Mouse (Mus musculus) lung, postnatal 10 days (tissue): ENCODE results near the gene Lcp2.
"Not testable (repeated sequence)": the region's sequence is repeated elsewhere in the genome, so short reads cannot be mapped to it uniquely, and the experiment has no call there.

Experiments used
- DNase-seq: peaks from one replicate; pipeline ENCODE4 v3.0.0; 2021

Gene Lcp2

DNA sequence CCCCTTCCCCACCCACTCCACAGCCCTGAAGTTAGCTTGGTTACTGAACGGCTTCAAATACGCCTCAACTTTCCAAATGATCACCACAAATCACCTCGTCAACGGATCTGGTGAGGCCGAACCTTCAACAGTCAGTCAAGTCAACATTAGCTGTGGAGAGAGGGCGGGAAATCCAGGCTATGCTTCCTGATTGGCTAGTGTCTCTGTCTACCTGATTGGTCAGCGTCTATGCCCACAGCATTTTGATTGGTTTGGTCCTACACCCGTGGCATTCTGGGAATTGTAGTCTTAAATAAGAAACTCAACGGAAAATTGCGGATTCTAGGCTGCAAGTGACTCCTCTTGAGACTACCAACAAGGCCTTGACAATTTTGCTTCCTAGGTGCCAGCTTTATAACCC lies 51.7 kb downstream of the Lcp2 start, which contains the start of gene 4930469K13Rik:
Gene 4930469K13Rik, minus strand, starts transcription at position 133 of the 400 bp plus-strand sequence.
- DNase-seq: peak; percentile 7

DNA sequence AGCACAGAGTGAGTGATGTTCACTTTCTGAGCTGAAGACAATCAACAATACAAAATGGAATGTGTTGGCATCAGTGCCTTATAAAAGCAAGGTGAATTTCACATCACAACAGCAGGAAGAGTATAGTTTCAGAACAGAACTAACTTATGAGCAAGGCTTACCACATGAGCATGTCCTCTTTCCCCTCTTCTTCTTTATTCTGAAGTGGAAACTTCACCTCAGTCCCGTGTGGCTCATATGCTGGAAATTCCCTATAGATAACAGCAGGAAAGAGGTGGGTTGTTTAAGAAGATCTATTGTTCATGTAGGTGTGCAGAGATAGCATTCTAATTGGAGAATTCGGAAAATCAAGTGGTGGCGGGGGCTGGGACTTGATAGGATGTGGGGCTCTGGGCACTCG lies 55.1 kb downstream of the Lcp2 start:
- DNase-seq: no peak

DNA sequence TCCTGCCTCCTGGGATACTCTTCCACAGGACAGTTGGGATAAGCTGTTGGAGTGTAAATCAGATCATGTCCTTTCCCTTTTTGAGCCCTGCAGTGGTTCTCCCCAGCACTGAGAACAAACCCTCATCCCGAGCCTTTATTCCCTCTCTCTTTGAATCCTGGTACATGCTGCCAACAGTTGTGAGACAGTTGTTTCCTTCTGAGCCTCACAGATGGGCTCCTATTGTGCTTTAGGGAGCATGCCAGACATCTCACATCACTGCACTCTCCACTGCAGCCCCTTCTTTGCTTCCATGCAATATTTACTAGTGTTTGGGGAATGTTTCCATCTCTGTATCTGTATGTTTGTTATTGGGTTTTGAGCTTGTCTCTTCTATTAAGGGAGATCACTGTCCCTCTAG lies 58.2 kb downstream of the Lcp2 start:
- no peak for DNase-seq

DNA sequence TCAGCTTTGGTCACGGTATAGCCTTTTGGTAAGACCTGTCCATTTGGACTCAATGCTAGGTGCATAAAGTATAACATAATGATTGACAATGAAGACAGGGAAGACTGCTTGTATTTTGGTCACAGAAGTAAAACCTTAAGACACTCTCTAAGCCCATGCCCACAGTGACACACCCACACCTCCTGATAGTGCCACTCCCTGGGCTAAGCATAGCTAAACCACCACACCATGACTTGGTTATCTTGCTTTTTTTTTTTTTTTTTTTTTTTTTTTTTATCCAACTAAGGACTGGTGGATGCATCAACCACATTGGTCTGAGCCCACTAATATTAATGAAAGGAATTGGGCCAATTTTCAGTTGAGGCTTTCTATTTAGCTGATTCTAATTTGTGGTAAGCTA lies 62.5 kb downstream of the Lcp2 start:
- DNase-seq: no peak

DNA sequence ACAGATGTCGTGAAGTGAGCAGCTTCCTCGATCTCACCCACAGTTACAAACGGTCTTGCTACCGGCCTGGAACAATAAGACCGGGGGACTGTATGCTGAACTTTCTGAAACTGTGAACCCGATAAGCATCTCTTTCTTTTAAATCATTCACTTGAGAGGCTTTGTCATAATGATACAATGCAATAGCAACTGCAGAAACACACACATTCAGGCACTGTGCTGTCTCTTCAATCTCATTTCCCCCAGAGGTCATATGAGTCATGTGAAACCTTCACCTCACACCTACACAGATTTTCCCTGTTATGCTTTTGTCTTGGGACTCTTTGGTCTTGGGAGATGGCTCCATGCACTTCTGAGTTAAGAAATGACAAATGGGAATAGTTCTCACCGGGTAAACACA lies 65.2 kb downstream of the Lcp2 start:
- no peak for DNase-seq

DNA sequence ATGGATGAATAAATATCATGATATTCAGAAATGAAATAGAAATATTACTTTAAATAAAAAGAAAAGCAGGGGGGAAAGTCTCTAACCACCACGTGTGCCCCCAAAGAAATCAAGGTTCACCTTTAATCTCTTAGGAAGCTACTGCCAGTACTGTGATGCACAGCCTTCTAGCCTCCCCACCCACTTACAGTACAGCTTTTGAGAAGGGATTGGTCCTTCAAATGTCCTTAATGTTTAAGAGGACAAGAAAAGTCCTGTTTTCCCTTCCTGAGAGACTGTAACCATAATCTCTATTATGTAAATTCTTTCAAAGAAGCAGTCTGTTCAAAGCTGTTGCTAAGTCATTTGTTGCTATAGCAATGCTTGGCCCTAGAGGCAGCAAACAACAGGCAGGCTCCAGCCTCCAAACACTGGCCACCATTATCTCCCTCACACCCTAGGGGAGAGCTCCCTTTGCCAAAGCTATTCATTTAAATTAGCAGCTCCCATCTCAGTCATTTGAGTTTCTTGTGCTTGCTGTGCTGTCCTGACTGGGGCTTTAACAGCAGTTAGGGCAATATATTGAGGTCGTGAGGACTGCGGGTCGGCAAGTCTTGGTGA lies 66.2 kb downstream of the Lcp2 start:
- DNase-seq: peak; percentile 34

DNA sequence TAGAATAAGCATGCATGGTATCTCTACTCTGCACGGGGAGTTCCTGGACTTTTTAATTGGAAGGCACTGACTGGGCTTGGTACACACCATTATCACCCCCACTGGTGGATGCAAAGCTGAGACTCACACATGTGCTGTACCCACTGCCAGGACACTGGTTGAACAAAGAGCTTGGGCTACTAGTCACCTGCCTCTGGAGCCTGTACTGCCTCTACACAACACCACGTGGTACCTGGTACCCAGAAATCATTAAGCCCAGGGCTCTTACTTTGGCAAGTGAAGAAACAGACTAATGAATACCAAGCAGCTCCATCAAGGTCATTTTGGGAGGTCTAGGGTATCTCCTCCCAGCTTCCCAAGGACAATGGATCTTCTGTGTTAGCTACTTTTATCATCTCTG lies 67.0 kb downstream of the Lcp2 start:
- no peak for DNase-seq

DNA sequence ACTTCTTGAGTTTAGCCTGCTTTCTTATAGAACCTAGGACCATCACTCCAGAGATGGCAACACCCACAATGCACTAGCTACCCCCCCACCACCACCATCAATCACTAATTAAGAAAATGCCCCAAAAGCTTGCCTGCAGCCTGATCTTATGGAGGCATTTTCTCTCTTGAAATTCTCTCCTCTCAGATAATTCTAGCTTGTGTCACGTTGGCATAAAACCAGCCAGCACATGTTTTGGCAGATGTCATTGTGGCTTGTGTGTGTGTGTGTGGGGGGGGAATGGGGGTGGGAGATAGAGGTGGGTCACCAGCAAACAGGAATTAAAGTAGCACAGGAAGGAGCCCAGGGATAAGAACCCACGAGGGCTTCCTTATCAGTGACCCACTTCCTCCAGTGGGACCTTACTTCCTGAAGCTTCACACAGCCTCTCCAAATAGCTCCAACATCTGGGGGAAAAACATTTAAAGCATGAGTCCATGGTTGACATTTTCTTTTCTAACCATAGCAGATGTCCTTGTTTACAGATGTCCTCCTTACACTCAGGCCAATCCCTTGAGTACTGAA lies 69.9 kb downstream of the Lcp2 start:
- no peak for DNase-seq

DNA sequence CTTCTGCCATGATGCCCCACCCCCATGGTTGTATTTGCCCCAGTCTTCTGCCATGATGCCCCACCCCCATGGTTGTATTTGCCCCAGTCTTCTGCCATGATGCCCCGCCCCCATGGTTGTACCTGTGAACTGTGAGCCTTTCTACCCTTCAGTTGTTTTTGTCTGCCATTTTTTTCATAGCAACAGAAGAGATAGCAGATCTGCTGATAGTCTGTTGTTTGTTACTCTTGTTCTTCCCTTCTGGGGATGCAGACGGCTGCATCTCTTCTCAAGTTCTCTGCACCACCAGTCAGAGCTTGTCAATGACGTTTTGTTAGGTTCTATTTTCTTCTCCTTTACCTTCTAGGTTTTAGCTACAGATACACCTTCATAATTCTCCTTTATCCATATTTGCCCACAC lies 70.9 kb downstream of the Lcp2 start:
- no peak for DNase-seq

DNA sequence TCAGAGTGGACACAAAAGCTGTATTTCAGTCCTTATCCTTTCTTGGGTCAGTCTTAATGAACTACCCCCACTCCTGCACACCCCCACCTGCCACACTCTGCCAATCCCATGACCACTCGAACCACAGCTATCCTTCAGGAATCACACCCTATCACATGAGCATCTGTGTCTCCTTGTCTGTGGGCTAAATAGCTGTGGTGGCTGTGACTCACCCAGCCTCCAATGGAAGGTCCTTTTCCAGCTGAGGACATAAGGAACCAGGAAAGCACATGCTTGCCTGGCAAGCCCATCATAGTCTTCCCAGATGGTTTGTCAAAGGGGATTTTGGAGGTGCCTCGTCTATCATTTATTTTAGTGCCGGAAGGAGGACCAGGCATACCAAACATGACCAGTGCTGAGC lies 71.6 kb downstream of the Lcp2 start:
- DNase-seq: no peak

DNA sequence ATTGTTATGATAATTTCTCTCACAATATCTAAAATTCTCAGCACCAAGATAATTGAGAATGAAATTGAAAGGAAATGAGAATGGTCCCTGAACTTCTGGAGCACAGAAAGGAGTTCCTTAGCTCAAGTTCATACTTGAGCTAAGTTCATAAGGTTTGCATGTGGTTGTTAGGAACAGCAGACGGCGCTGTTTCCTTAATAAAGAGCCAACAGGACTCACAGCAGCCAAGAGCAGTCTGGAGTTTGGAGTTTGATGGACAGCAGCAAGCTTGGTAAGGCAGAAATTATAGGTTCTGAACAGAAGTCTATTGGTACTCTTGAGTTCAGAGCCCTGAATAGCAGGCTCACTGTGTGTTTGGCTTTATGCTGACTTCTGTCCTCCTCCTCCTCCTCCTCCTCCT lies 76.4 kb downstream of the Lcp2 start:
- peak; percentile 52 for DNase-seq

DNA sequence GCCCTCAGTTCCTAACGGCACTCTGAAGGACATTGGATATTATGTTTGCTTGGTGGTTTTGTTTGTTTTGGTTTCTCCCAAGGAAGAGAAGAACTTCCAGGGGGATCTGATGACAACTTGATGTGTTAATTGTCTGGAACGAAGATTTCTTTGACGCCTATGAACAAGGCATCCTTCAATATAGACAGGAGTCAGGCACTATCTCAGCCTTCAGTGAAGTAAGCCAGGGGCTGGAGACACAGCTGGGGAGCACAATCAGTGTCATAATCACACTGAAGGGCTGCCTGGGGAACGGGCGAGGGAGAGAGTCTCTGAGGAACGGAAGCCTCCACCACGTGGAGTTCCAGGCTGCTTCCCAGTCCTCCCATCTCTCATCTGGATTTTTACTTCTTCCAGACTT lies 78.1 kb downstream of the Lcp2 start:
- DNase-seq: no peak

DNA sequence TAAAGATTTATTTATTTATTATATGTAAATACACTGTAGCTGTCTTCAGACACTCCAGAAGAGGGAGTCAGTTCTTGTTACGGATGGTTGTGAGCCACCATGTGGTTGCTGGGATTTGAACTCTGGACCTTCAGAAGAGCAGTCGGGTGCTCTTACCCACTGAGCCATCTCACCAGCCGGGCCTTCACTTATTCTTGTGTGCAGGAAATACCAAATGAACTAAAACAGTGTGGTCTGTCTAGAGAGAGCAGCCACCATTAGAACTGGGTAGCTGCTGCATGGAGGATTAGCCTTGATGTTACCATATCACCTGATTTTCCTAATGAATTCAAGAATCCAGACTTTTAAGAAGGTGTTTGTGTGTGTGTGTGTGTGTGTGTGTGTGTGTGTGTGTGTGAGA lies 79.0 kb downstream of the Lcp2 start:
- not testable (repeated sequence) for DNase-seq

DNA sequence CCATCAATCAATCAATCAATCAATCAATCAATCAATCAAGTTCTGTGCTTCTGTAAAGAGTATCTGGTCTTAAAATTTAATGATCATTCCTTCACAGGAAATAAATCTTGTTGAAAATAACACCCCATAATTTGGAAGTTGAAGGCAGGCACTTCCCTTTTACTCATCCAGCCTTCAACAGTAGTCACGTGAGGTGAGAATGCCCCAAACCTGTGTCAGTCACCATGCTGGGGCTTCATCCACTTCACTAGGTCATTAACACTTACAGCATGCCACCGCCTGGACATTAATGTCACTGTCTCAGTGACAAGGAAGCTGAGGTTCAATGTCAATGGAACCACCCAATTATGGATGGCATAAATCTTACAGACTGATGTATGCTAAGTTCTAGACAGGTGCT lies 81.7 kb downstream of the Lcp2 start:
- no peak for DNase-seq

DNA sequence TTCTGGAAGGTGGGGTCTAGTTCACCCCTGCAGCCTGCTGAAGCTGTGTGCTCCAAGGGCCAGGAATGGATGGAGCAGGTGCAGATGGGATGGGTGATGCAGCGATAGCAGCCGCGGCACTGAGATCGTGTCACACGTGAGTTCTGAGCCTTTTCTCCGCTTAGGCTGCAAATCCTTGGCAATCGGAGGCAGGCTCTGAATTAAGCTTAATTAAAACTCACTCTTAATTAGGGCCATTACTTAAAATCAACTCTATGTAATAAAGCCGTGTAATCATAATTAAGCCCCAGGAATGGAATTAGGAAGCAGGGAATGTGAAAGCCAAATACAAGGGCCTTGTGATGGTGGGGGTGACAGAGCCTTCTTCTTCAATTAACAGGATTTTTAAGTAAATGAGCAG lies 92.6 kb downstream of the Lcp2 start:
- no peak for DNase-seq
